Mouse (Mus musculus) NIH3T3 (cell line): ENCODE results near the gene Zfp36l1.

Experiments
- DNase-seq: peaks from one replicate; pipeline ENCODE4 v3.0.0-alpha.2; 2012; ENCODE audit warnings: low read depth

The Zfp36l1 gene

GRCm38 (mm10) chr12:80131359-80132249, 18.8 kb upstream of the Zfp36l1 start:
- DNase-seq: no peak

GRCm38 (mm10) chr12:80130558-80131358, 17.9 kb upstream of the Zfp36l1 start:
- DNase-seq: peak; percentile 45

GRCm38 (mm10) chr12:80129531-80129930, 16.7 kb upstream of the Zfp36l1 start:
- DNase-seq: peak; percentile 38

GRCm38 (mm10) chr12:80127191-80127762, 14.5 kb upstream of the Zfp36l1 start:
- no peak for DNase-seq

- no peak for DNase-seq
Observed at GRCm38 (mm10) chr12:80125316-80125715, 12.5 kb upstream of the Zfp36l1 start.

- DNase-seq: no peak
Observed at GRCm38 (mm10) chr12:80124756-80125155, 11.9 kb upstream of the Zfp36l1 start.

- DNase-seq: no peak
Observed at GRCm38 (mm10) chr12:80124211-80124610, 11.4 kb upstream of the Zfp36l1 start.

- DNase-seq: no peak
Observed at GRCm38 (mm10) chr12:80123227-80123803, 10.5 kb upstream of the Zfp36l1 start.

GRCm38 (mm10) chr12:80121438-80121837, 8.6 kb upstream of the Zfp36l1 start:
- no peak for DNase-seq

GRCm38 (mm10) chr12:80118588-80118987, 5.8 kb upstream of the Zfp36l1 start:
- no peak for DNase-seq

GRCm38 (mm10) chr12:80116206-80117112, 3.6 kb upstream of the Zfp36l1 start:
- DNase-seq: peak; percentile 22

GRCm38 (mm10) chr12:80115863-80116194, 3.0 kb upstream of the Zfp36l1 start:
- no peak for DNase-seq

- peak; percentile 89 for DNase-seq
Observed at GRCm38 (mm10) chr12:80115142-80115862, 2.5 kb upstream of the Zfp36l1 start.

- peak; percentile 94 for DNase-seq
Observed at GRCm38 (mm10) chr12:80114892-80115141, 2.0 kb upstream of the Zfp36l1 start.

- peak; percentile 95 for DNase-seq
Observed at GRCm38 (mm10) chr12:80114031-80114891, 1.4 kb upstream of the Zfp36l1 start.

- DNase-seq: no peak
Observed at GRCm38 (mm10) chr12:80113586-80114021, 791 bp upstream of the Zfp36l1 start.

- DNase-seq: peak; percentile 44
Observed at GRCm38 (mm10) chr12:80112071-80112660, 647 bp downstream of the Zfp36l1 start.

GRCm38 (mm10) chr12:80111131-80112070, 1.4 kb downstream of the Zfp36l1 start:
- DNase-seq: peak; percentile 67
